Mouse (Mus musculus): ENCODE measurements at regions not wholly inside any gene's neighbourhood (a gene's known extent, or its start where the extent isn't known, plus 50 kb on each side); places are given as distances from the start of the nearest gene placed in this dataset.

GRCm38 (mm10) chr16:74598361-74598760 is 186.7 kb upstream of the Robo2 start:
- DNase-seq (ENCODE audit: low spot score in 2 of 2): no peak

GRCm38 (mm10) chr16:74597735-74598340 is 186.2 kb upstream of the Robo2 start:
- DNase-seq (ENCODE audit: low spot score in 2 of 2): no peak

GRCm38 (mm10) chr16:74591896-74592295 is 180.3 kb upstream of the Robo2 start:
- no peak for DNase-seq (ENCODE audit: low spot score in 2 of 2)

- no peak for DNase-seq (ENCODE audit: low spot score in 2 of 2)
Observed at GRCm38 (mm10) chr16:74582645-74583423, 171.2 kb upstream of the Robo2 start.

GRCm38 (mm10) chr16:74548374-74548773 is 136.7 kb upstream of the Robo2 start:
- DNase-seq (ENCODE audit: low spot score in 2 of 2): no peak

DNA sequence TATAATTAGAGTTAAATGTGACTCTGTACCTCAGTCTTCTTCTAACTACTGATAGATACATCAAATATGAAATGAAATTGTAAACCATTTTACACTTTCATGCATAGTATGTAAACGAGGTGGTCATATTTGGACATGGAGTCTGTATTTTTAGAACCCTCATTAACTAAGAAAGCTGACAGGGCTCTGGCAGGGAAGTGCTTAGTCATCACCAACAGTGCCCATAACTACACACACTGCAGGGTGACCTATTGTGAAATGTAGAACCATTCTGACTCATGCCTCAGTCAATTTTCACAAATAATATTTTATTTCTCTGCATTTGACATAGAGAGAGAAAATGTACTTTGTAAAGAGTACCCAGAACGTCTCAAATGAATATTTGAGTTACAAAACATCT is 118.9 kb upstream of the Robo2 start:
- DNase-seq (ENCODE audit: low spot score in 2 of 2): no peak

DNA sequence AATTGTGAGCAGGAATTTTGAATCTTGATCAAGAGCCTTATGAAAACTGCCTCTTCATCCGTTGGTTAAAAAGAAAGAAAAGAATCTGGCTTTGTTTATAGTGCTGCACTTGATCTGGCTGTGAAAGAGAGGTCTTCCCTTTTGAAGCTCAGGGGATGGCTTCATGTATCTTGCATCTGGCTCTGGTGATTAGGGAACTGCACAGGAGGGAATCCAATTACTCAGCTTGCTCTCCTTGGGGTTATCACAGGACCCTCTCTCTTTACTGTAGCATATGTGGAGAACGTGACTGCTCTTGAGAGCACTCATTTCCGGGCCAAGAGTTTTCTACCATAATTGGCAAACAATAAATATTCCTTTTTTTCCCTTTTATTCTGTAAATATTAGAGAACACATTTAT is 116.6 kb upstream of the Robo2 start:
- no peak for DNase-seq (ENCODE audit: low spot score in 2 of 2)

- no peak for DNase-seq (ENCODE audit: low spot score in 2 of 2)
Observed at GRCm38 (mm10) chr16:74526521-74526920, 114.9 kb upstream of the Robo2 start.

DNA sequence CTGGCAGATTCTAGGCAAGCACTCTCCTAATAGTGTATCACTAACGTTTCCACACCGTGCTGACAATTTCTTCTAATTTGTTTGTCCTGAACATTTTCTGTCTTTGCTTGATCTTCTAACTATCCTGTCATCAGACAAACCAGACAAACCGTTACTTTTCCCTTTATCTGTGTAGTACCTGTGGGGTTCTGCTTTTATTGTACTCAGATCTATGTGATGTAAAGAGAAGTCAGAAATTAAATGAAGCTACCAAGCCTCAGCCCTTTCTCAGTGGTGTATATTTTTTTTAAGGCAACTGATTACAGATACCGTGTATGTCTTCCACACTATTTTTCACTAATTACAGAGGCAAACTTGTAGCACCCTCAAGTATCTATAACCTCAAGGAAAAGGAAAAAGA is 108.9 kb upstream of the Robo2 start:
- DNase-seq (ENCODE audit: low spot score in 2 of 2): no peak

DNA sequence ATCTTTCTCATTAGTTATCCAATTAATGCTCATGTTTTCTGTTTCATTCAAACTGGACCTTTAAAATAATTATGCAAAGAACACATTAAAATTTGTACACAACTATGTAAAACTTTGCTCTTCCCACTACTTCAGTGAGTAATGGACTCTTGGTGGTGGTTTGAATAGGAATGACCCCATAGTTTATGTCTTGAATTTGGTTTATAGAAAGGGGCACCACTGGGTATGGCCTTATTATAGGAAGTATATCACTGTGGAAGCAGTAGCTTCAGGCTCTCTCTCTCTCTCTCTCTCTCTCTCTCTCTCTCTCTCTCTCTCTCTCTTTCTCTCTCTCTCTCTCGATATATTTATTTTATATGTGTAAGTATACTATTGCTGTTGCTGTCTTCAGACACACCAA is 106.3 kb upstream of the Robo2 start:
- DNase-seq (ENCODE audit: low spot score in 2 of 2): no peak

- no peak for DNase-seq (ENCODE audit: low spot score in 2 of 2)
Observed at GRCm38 (mm10) chr16:74517374-74517773, 105.7 kb upstream of the Robo2 start.

DNA sequence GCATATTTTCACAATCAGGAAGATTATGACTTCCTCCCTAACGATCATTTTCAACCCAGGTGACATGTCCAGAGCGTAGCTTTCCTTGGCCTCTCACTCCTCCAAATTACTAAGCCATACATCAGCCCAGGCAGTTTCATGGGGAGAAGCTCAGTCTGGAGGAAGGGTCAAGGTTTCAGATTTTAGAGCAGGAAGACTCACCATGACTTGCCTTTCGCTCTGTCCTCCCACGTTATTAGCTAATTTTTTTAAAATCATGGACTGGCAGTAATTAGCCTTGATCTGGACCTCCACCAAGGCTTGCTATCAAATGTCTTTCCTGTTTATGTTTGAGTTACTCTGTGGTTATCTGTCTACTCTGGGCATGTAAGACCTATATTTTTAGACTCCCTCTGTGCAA is 102.9 kb upstream of the Robo2 start:
- DNase-seq (ENCODE audit: low spot score in 2 of 2): no peak

DNA sequence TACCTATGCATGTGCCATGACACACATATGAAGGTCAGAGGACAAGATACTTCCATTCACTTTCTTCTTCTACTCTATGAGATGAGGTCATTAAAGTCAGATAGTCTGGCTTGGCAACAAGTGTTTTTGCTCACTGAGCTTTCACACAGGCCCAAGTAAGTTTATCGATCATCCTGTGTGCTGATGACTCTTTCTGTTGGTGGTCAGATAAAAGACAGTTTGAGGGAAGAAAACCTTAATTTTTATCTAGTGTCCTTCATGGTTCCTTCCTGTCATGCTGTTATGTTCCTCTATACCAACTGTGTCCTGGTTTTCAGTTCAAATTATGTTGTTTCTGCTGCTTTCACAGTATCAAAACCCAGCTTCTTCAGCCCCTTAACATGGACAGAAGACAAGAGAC is 98.8 kb upstream of the Robo2 start:
- DNase-seq (ENCODE audit: low spot score in 2 of 2): no peak

DNA sequence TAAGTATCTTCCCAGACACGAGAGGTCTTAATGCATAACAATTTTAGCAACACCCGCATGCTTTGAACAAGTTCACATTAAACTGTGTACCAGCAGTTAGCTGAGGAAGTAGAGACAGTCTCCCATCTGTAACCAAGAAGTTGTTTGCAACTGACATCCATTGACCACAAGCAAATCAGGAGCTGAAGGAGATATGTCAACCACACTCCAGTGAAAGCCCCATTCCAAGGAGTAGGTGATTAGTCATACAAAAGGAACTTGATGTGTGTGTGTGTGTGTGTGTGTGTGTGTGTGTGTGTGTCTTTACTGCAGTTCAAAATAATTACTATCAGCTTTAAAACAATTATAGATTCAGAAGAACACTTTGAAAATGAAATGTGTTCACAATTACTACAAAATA is 97.9 kb upstream of the Robo2 start:
- no peak for DNase-seq (ENCODE audit: low spot score in 2 of 2)

DNA sequence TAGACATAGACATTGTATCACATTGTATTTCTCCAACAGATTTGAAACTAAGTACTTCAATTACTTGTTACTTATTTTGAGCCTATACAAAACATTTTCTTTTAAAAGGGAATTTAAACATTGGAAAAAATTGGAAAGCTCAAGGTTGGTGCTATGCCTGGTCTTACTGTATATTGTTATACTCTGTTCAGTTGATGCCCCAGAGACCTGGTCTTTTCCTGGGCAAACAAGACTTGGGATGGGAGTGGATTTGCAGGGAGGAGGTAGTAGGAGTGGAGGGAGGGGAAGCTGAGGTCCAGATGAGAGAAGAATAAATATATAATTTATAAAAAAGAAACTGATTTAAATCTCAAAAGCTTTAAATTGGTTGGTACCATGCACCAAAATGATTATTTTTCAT is 95.1 kb upstream of the Robo2 start:
- DNase-seq (ENCODE audit: low spot score in 2 of 2): no peak

- DNase-seq (ENCODE audit: low spot score in 2 of 2): no peak
Observed at GRCm38 (mm10) chr16:74506173-74506709, 94.6 kb upstream of the Robo2 start.

DNA sequence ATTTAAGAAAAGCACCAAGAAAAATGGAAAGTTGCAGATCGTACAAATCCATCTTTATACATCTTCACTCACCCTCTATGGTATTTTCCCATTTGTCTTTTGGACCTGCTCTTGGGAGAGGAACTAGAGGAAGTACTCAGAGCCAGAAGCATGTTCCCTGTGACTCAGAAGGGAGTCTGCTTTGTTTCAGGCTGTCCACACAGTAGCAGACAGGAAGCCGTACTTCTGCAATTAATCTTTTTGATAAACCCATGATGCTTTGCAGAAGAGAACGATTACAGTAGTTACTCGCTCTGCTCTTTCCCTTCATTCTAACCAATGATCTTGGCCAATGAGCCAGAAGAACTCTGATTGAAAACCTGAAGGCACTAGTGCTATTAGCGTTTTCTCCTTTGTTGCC is 92.8 kb upstream of the Robo2 start:
- DNase-seq (ENCODE audit: low spot score in 2 of 2): no peak

GRCm38 (mm10) chr16:74500687-74501086 is 89.1 kb upstream of the Robo2 start:
- peak in 1 of 2 experiments; percentile 14 for DNase-seq (ENCODE audit: low spot score in 2 of 2)

GRCm38 (mm10) chr16:74467745-74468420 is 56.3 kb upstream of the Robo2 start:
- no peak for DNase-seq (ENCODE audit: low spot score in 2 of 2)

- no peak for DNase-seq (ENCODE audit: low spot score in 2 of 2)
Observed at GRCm38 (mm10) chr16:74467159-74467558, 55.5 kb upstream of the Robo2 start.

- DNase-seq (ENCODE audit: low spot score in 2 of 2): no peak
Observed at GRCm38 (mm10) chr16:74464835-74465234, 53.2 kb upstream of the Robo2 start.

- DNase-seq (ENCODE audit: low spot score in 2 of 2): peak in 1 of 2 experiments; percentile 9
Observed at GRCm38 (mm10) chr16:74464290-74464689, 52.7 kb upstream of the Robo2 start.

DNA sequence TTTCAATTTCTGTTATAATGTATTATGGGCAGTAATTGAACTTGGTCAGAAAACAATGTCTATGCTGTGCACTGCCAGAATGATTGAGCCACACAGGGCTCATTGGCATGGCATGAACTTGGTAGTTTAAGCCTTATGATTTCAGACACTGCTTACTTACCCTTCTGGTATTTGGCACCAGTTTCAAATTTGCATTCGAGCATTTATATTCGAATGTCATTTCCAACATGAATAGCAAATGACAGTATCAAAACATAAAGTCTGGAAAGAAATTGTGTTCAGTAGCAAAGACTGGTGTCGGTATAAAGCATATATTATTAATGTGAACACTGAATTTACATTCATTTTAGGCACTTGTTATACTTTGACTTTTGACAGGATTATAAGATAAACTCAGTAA is 50.8 kb upstream of the Robo2 start:
- DNase-seq (ENCODE audit: low spot score in 2 of 2): no peak
